Mouse (Mus musculus) forelimb bud, embryonic 11.5 days (tissue): ENCODE data around the gene Dnajb7.
A peak's percentile ranks its signal among the peaks of the same experiment; 100 is the strongest.

Experiments
- DNase-seq: peaks from one replicate; pipeline ENCODE4 v3.0.0-alpha.2; 2012; ENCODE audit warnings: low read depth, low spot score

Dnajb7 gene

GRCm38 (mm10) chr15:81408199-81408598 is at the start of gene Dnajb7:
Dnajb7 (minus strand) TSS chr15:81408299.
- no peak for DNase-seq

- peak; percentile 83 for DNase-seq
These were observed 40.4 kb upstream of the Dnajb7 start for GRCm38 (mm10) chr15:81448463-81448862.

GRCm38 (mm10) chr15:81439236-81439635 is 31.1 kb upstream of the Dnajb7 start:
- no peak for DNase-seq

GRCm38 (mm10) chr15:81438345-81438744 is 30.2 kb upstream of the Dnajb7 start:
- DNase-seq = no peak

DNA sequence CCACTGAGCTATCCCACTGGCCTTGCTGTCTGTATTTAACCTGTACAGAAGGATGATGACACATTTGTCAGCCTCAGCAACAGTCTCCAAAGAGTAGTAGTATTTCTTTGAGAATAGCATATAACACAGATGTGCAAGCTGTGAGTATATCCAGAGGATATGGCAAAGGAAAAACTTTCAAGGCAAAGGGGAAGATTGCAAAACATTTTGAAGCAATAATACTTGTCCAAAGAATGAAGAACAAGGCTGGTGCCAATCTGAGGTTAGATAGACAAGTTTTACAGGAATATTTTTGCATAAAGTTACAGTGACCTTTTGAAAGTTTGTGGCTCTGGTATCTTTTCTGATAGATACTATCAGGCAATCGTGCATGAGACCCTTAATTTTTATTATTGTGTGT is 23.1 kb upstream of the Dnajb7 start:
- DNase-seq = no peak

DNA sequence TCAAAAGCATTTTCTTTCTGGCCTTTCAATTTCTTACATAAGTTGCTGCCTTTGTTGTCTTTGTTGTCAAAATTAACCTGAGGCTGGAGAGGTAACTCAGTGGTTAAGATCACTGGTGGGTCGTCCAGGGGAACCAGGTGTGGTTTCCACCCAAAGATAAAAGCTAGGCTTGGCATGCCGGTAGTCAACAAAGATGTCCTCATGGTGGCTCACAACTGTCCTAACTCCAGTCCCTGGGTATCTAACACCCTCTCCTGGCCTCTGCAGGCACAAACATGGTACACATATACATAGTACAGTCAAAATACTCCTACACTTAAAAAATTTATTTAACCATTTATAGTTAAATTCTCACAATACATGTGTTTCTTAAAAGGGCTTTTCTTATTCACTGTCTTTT is 19.8 kb upstream of the Dnajb7 start:
- no peak for DNase-seq

DNA sequence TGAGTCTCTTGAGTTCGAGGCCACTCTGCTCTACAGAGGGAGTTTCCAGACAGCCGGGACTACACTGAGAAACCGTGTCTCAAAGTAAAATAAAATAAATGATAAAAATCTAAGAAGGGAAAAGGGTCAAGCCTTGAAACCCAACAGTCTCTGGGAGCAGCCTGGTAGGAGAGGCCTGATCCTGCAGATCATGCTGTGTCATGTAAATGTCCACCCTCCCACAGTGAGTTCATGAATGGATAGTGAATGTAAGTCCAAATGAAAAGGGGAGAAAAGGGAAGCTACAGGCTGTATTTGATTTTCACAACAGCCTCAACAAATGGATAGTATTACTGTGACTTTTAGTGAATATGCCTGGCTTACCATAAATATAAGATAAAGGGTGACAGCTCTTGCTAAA is 17.2 kb upstream of the Dnajb7 start:
- DNase-seq = no peak

GRCm38 (mm10) chr15:81422156-81422681 is 14.1 kb upstream of the Dnajb7 start:
- DNase-seq = no peak

GRCm38 (mm10) chr15:81421454-81421853 is 13.4 kb upstream of the Dnajb7 start:
- DNase-seq = no peak

DNA sequence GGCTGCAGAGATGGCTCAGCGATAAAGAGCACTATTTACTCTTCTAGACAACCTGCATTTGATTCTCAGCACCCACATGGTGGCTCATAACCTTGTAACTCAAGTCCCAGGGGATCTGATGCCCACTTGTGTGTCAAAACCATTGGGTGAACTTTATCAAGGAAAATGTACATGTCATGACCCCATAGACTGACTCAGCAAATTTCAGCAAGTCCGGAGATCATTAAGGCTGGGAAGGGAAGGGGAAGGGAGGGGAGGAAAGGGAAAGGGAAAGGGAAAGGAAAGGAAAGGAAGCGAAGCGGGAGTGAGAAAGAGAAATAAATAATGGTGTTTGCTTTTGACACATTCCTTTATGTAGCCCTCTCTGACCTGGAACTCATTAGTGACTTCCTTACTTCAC is 10.0 kb upstream of the Dnajb7 start:
- DNase-seq = no peak

GRCm38 (mm10) chr15:81416763-81417310 is 8.7 kb upstream of the Dnajb7 start:
- peak; percentile 64 for DNase-seq

GRCm38 (mm10) chr15:81405008-81405407 is 3.1 kb downstream of the Dnajb7 start:
- no peak for DNase-seq

GRCm38 (mm10) chr15:81399638-81400315 is 8.3 kb downstream of the Dnajb7 start, which contains the start of the genes St13 and Xpnpep3:
St13 (minus strand) TSS chr15:81400077.
Xpnpep3 (plus strand) TSS chr15:81400138.
- DNase-seq = peak; percentile 95

DNA sequence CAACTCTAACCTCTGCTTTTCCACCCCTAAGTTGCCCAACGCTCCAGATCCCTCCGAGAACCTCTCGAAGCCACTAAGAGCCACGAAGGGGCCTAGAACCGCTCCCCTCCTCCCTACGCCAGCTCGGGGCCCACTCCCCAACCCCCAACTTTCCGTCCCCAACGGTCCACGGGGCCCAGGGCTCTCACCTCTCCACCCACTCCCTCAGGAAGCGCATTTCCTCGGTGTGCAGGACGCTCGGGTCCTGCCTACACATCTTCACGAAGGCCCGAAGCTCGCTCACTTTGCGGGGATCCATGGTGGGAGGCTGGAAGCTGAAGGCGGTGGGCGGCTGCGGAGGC is 8.8 kb downstream of the Dnajb7 start:
- no peak for DNase-seq

DNA sequence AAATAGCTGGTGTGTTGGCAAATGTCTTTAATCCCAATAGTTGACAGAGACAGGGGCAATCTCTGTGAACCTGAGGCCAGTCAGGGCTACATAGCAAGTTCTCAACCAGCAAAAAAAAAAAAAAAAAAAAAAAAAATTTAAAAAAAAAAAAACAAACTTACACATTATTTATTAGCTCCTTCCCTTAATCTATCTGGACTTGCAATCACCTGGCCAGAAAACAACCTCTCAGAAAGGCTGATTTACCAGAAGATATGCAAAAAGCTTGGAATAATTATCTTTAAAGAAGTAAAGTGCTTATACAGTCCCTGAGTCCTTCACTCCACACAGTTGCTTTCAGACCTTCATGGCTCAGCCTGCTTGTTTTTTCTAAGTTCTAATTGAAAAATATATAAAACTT is 9.9 kb downstream of the Dnajb7 start:
- no peak for DNase-seq

GRCm38 (mm10) chr15:81394211-81394915 is 13.7 kb downstream of the Dnajb7 start:
- no peak for DNase-seq

DNA sequence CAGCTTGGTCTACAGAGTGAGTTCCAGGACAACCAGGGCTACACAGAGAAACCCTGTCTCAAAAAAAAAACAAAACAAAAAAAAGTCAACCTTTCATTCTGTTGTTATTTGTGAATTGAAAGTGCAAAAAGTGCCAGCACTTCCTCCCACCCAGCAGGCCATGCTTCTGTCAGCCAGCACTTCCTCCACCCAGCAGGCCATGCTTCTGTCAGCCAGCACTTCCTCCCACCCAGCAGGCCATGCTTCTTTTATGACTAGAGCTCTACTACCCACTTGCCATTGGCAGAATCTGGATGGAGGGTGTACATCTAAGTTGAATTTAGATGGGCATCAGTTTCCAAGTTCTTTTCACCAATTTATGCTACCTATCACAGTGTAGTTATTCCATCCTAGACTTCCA is 15.1 kb downstream of the Dnajb7 start:
- DNase-seq = no peak

DNA sequence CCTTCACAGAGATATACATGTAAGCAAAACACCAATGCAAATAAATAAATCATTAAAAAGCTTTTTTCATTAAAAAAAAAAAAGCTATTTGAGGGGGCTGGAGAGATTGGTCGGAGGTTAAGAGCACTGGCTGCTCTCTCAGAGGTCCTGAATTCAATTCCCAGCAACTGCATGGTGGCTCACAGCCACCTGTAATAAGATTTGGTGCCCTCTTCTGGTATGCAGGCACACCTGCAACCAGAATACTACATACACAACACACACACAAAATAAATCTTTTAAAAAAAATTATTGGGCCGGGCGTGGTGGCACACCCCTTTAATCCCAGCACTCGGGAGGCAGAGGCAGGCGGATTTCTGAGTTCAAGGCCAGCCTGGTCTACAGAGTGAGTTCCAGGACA is 21.8 kb downstream of the Dnajb7 start:
- no peak for DNase-seq

DNA sequence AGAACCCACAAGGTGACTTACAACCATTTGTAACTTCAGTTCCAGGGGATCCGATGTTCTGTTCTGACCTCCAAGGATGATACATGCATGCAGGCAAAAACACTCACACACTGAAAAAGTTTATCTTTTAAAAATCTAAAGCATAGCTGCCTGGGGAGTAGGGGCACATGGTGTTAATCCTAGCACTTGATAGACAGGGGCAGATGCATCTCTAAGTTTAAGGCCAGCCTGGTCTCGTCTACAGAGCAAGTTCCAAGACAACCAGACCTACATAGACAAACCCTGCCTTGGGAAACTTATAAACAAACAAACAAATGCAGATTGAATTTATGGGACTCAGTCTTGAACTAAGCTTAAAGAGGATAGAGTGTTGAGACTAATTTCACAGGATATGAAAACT is 29.3 kb downstream of the Dnajb7 start:
- DNase-seq = no peak

DNA sequence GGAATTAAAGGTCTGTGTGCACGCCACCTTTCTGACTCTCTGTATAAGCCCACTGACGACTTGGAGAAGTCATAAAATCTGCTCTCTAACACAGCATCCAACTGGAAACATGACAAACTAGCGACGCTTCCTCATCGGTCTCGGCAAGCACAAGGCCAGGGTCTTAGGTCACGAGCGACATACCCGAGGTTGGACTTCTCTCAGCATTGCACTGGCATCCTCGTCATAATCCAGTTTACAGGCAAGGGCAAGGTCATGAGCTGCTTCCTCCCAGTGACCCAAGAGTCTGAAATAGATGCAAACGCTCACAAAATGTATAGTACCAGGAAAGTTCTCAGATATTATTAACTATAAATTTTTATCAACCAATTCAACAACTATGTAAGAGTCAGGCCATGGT is 33.5 kb downstream of the Dnajb7 start:
- DNase-seq = no peak

GRCm38 (mm10) chr15:81370356-81370755 is 37.7 kb downstream of the Dnajb7 start:
- DNase-seq = no peak

DNA sequence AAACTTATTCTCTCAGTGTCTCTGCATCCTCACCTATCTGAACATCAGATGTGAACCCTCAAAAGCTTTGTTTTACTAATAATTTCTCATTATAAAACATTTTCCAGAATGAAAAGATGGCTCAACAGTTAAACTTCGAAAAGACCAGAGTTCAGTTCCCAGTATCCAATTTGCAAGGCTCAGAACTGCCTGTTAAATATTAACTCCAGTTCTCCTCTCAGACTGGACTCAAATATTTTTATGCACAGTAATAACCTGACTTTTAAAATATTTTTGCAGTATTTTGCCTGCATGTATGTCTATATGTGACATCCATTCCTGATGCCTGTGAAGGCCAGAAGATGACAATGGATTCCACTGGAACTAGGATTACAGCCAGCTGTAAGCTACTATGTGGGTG is 39.5 kb downstream of the Dnajb7 start:
- DNase-seq = no peak

DNA sequence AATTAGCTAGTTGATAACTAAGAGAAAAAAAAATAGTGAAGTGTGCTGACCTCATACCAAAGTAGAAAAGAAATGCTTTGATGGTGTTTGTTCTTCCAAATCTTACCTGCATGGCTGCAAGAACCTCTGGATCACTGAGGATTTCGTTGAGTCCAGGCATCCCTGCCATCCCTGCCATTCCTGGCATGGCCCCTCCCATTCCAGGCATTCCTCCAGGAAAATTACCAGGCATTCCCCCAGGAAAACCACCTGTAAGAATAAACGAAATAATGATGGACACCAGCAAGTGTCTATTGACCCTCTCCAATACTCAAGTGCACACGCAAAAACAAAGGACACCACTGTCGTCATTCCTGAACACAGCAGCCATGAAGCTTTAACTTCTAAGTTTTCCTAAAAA is 41.9 kb downstream of the Dnajb7 start:
- no peak for DNase-seq
